Mouse (Mus musculus) C2C12 (cell line): ENCODE data around the gene Relt. TPM values are rescaled to one million over a fixed set of nuclear protein-coding genes. Genes with fewer than 3 reads are reported as not detected.
"Not testable (repeated sequence)": the region's sequence is repeated elsewhere in the genome, so short reads cannot be mapped to it uniquely, and the experiment has no call there.

Experiments used
- H3K27me3 ChIP-seq: one replicate; pipeline ENCODE4 v1.6.1; 2011; ENCODE audit not compliant: control insufficient read depth, insufficient read depth, insufficient read length
- H3K36me3 ChIP-seq: one replicate; pipeline ENCODE4 v1.6.1; 2011; ENCODE audit not compliant: control insufficient read depth, insufficient read depth
- H3K4me3 ChIP-seq: one replicate; pipeline ENCODE4 v1.5.1; 2011; ENCODE audit warnings: mild to moderate bottlenecking, control low read depth; ENCODE audit not compliant: poor library complexity, insufficient read depth, severe bottlenecking
- H3K79me2 ChIP-seq: one replicate; pipeline ENCODE4 v1.6.1; 2011; ENCODE audit not compliant: control insufficient read depth, insufficient read depth
- H3K79me3 ChIP-seq: one replicate; pipeline ENCODE4 v1.6.1; 2011; ENCODE audit warnings: low read depth, control low read depth
- H3ac ChIP-seq: one replicate; pipeline ENCODE3; 2011; ENCODE audit warnings: low read depth; ENCODE audit not compliant: control insufficient read depth, insufficient read length
- CEBPB ChIP-seq: IDR thresholded peaks from one replicate; pipeline ENCODE4 v1.6.1; 2011; ENCODE audit warnings: low read depth, mild to moderate bottlenecking, control low read depth, moderate library complexity
- CTCF ChIP-seq: IDR thresholded peaks from one replicate; pipeline ENCODE4 v1.5.1; 2011; ENCODE audit not compliant: control insufficient read depth, insufficient read depth, insufficient read length
- FOSL1 ChIP-seq: IDR thresholded peaks from one replicate; pipeline ENCODE4 v1.8.0; 2011; ENCODE audit warnings: mild to moderate bottlenecking, low read length; ENCODE audit not compliant: poor library complexity, insufficient read depth, severe bottlenecking
- MAX ChIP-seq: IDR thresholded peaks from one replicate; pipeline ENCODE4 v1.6.1; 2011; ENCODE audit warnings: mild to moderate bottlenecking, control low read depth
- MYOD1 ChIP-seq: IDR thresholded peaks from one replicate; pipeline ENCODE4 v1.6.1; 2011; ENCODE audit warnings: low read depth; ENCODE audit not compliant: control insufficient read depth, insufficient read length
- MYOG ChIP-seq: IDR thresholded peaks from one replicate; pipeline ENCODE4 v1.6.1; 2011; ENCODE audit not compliant: control insufficient read depth, insufficient read length; ENCODE audit errors: extremely low read depth
- USF1 ChIP-seq: IDR thresholded peaks from one replicate; pipeline ENCODE4 v1.6.1; 2011; ENCODE audit warnings: low read depth, mild to moderate bottlenecking, control low read depth, moderate library complexity
- polyA plus RNA-seq: library from polyadenylated mRNA; unstranded; fragments of >200 nt; fragmentation: generic; extraction: Trizol; gene quantifications from one replicate; pipeline ENCODE4 v1.2.1, GENCODE M21; 2012; ENCODE audit warnings: missing spikeins

Gene Relt
- polyA plus RNA-seq, 1 experiment, result 23.7 TPM

- Histone ChIP-seq H3ac (no peak overlapping the region), H3K79me3 (no peaks in the 10 kb centered on the region), H3K36me3 (peaks cover 8% of the 10 kb centered on the region), H3K79me2 (no peaks in the 10 kb centered on the region), H3K27me3 (no peaks in the 10 kb centered on the region), H3K4me3 (no peak overlapping the region)
- TF ChIP-seq FOSL1 (no peak), CTCF (no peak), MYOD1 (no peak), USF1 (no peak), CEBPB (no peak), MYOG (no peak), MAX (no peak)
These were observed 9.8 kb downstream of the Relt start for GRCm38 (mm10) chr7:100853396-100853795.

DNA sequence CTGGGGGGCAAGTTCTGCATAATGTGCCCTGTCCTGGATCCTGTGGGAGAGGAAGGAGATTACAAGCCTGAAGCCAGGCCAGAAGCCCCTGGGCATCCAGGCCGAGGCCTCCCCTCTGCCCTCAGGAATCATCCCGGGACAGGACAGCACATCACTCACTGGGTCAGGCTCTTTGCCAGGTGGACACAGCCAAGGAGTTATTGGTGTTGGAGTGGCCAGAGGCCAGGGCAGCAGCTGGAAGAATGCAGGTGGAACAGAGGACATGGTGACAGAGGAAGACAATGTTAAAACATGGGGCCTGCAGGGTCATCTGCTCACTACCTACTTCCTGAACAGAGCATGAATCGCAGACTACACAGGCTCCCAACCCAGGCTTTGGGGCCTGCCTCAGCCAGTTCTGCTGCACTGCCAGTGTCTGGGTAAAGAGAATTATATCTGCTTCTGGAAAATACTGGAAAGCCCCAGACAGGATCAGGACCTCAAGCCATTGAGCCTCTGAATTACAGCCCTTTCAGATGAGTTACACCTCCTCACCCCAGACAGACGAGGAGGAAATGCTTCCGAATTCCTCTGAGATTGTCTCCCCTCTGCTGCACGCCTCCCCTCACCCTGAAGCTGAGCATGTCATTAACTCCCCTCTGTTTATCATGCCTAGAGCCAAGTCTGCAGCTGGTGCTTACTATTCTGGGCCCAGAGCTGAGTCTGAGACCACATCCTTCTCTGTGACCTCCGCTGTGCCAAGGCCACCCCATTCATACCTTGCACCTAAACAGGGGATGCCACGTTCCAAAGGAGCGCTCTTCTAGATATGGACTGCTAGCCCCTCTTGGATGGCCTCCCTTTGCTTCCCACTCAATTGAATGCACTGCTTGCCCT, 11.5 kb downstream of the Relt start:
- H3K27me3 ChIP-seq, result no peaks in the 10 kb centered on the region
- no peak overlapping the region for H3K4me3 ChIP-seq
- H3K79me2 ChIP-seq, result no peaks in the 10 kb centered on the region
- TF ChIP-seq MAX, result no peak
- TF ChIP-seq MYOG, result no peak
- TF ChIP-seq FOSL1, result no peak
- peaks cover 14% of the 10 kb centered on the region for H3K36me3 ChIP-seq
- no peaks in the 10 kb centered on the region for H3K79me3 ChIP-seq
- H3ac ChIP-seq, result no peak overlapping the region

GRCm38 (mm10) chr7:100849508-100849907, 13.7 kb downstream of the Relt start:
- H3K79me2 ChIP-seq, result no peaks in the 10 kb centered on the region
- no peaks in the 10 kb centered on the region for H3K27me3 ChIP-seq
- H3K79me3 ChIP-seq, result no peaks in the 10 kb centered on the region
- H3ac ChIP-seq, result no peak overlapping the region
- TF ChIP-seq CTCF (no peak), MYOD1 (no peak), MYOG (no peak), CEBPB (no peak), USF1 (no peak), MAX (no peak), FOSL1 (no peak)
- peaks cover 14% of the 10 kb centered on the region for H3K36me3 ChIP-seq
- no peak overlapping the region for H3K4me3 ChIP-seq

DNA sequence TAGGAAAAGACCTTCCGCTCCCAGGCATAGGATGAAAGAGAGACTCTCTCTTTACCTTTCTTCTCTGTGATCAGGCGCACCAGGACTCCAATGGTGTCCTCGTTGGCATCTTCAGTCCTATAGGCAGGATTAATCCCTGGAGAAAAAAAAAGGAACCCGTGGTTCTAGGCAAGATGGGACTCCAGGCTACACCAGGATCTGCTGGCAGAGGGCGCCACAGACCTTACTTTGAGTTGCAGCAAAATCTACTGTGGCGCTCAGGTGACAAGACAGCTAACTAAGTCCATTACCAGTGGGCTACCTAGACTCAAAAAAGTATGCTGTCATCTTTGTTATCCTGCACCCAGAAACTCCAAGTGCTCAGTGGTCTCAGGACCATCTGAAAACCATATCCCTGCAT, 14.5 kb downstream of the Relt start:
- Histone ChIP-seq H3K36me3 (peaks cover 14% of the 10 kb centered on the region), H3K79me2 (no peaks in the 10 kb centered on the region), H3K4me3 (no peak overlapping the region), H3K79me3 (no peaks in the 10 kb centered on the region), H3ac (no peak overlapping the region), H3K27me3 (no peaks in the 10 kb centered on the region)
- peak; percentile 70 for TF ChIP-seq CTCF
- no peak for TF ChIP-seq FOSL1

DNA sequence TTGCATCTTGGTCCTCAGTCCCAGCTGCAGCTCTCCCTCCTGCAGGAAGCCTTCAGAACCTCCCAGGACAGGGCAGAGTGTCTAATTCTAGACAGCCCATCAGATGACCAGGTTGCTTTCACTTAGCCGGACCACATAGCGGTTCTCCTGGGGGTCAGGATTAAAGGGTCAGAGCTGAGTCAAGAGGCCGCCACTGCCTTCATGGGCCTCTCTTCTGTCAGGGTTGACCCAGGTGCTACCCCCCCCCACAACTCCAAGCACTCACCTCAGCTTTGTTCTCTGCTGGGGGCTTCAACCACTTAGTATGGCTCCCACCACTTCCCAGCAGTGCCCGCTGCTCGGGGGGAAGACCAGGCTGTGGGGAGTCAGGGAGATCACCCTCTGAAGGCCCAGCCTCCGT, 16.1 kb downstream of the Relt start:
- Histone ChIP-seq H3K4me3 (no peak overlapping the region), H3K27me3 (no peaks in the 10 kb centered on the region), H3ac (no peak overlapping the region), H3K79me3 (no peaks in the 10 kb centered on the region), H3K36me3 (peaks cover 14% of the 10 kb centered on the region), H3K79me2 (no peaks in the 10 kb centered on the region)
- TF ChIP-seq MAX (no peak), MYOD1 (no peak), FOSL1 (no peak), CTCF (no peak), MYOG (no peak), CEBPB (no peak), USF1 (no peak)

GRCm38 (mm10) chr7:100846033-100846432, 17.2 kb downstream of the Relt start:
- peaks cover 11% of the 10 kb centered on the region for H3K36me3 ChIP-seq
- H3K27me3 ChIP-seq, H3ac ChIP-seq, H3K79me2 ChIP-seq, H3K4me3 ChIP-seq, H3K79me3 ChIP-seq: not testable (repeated sequence)
